Mouse (Mus musculus) right cerebral cortex, postnatal 10 days (tissue): ENCODE data around the gene Edc4.

Experiments used
- DNase-seq, 2 experiments: peaks; one replicate each; pipeline ENCODE4 v3.0.0; 2021; ENCODE audit warnings: low spot score in 2 of 2

Edc4 gene

DNA sequence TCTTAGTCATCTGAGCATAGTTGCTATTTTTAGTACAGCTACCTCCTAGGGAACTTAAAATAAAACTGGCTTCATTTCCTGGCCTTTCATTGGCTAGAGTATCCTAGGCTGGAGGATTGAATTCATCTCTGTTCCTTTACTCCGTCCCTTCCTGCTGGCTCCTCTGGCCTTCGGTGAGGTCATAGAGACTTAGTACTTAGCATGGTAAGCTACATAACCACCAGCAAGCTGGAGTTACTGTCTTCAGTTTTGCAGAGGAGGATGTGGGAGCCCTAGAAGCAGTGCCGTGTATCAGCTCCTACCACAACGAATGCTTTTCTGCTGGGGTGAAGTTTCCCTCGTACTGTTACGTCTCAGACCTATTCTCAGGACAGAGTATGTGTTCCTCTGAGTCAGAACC lies 6.4 kb upstream of the Edc4 start:
- DNase-seq = no peak

DNA sequence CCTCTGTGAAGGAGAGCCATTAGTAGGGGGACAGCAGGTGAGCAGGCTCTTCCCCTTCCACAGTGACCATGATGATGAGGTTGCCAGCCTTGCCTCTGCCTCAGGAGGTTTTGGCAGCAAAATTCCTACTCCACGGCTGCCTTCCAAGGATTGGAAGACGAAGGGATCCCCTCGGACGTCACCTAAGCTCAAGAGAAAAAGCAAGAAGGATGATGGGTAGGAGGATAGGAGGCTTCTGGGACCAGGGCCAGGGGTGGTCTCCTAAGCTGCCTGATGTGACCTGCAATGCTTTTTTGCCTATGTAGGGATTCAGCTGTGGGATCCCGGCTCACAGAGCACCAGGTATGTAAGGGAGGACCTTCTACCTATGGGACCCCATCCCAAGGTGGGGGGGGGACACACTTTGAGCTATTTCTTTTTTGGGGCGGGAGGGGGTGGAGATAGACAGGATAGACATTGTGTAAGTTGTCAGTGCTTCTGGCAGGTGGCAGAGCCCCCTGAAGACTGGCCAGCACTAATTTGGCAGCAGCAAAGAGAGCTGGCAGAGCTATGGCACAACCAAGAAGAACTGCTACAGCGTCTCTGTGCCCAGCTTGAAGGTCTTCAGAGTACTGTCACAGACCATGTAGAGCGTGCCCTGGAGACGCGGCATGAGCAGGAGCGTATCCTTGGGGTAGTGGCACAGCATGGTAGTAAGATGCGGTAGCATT lies 9.2 kb downstream of the Edc4 start:
- peak in 1 of 2 experiments; percentile 38 for DNase-seq

DNA sequence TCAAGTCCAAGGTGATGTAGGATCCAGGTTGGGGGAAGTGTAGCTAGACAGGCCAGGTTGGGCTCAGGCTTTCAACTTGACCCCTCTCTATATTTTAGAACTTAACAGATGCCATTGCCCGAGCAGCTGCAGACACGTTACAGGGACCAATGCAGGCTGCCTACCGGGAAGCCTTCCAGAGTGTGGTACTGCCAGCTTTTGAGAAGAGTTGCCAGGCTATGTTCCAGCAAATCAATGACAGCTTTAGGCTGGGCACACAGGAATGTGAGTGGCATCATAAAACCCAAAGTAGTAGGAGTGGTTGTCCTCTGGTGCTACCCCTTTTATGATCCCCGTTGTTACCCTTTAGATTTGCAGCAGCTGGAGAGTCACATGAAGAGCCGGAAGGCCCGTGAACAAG lies 10.2 kb downstream of the Edc4 start:
- DNase-seq = peak; percentile 73 to 79

DNA sequence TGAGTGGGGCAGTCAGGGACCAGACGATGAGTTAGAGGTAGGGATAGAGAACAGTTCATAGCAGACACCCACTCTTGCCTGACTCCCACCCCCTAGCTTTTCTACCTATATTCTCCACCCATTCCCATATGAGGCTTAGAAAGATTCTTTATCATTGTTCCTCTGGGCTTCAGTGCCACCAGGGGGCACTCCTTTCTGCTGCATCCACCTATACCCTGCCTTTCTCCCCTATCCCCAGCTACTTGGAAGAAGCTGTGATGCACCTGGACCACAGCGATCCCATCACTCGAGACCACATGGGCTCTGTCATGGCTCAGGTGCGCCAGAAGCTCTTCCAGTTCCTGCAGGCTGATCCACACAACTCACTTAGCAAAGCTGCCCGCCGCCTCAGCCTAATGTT lies 11.8 kb downstream of the Edc4 start:
- peak; percentile 46 to 54 for DNase-seq

DNA sequence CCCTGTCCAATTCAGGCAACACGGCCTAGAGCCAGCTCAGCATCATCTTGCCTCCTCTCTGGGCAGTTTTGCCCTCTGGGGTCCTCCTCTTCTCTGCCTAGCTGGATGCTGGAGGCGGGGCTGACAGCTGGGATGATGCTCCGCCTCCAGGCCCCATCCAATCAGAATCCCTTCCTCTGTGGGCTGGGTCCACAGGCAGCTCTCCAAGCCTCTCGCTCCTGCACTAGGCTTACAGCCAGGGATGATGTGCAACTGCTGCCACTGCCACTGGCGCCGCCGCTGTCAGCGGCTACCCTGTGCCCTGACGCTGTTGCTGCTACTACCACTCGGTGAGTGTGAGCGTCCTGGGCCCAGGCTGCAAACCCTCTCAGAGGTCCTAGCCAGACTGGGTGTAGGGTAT lies 12.7 kb downstream of the Edc4 start, which contains the start of gene Nrn1l:
Gene Nrn1l, plus strand, starts transcription at position 229 of the 400 bp plus-strand sequence.
- DNase-seq = peak; percentile 88 to 89

DNA sequence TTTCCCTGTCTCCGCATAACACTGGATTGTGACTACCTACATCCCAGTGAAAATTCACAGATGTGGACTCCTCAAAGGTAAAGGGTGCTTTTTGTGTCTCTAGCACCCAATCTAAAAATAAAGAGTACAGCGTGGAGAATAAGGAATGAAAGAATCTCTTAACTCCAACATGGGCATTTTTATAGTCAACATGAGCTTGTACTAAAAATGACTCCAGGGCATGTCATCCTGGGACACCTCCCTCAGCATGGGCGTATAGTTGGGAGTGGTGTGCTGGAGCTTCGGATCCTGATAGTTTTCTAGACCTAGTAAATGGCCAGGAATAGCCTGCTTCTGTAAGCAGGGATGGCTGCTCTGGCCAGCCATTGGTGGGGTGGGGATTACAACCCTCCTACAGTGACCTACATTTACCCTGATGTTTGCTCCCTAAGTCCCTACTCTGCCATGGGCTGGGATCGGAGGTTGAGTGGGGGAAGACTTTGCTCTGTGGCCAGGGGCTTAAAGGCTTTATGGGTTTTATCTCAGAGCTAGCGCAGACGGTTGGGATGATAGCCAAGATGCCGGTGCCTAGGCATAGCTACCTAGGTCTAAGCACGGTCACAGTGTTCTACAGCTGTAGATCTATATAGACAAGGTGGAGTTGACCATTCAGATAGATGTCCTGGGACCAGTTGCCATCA lies 17.3 kb downstream of the Edc4 start:
- no peak for DNase-seq

DNA sequence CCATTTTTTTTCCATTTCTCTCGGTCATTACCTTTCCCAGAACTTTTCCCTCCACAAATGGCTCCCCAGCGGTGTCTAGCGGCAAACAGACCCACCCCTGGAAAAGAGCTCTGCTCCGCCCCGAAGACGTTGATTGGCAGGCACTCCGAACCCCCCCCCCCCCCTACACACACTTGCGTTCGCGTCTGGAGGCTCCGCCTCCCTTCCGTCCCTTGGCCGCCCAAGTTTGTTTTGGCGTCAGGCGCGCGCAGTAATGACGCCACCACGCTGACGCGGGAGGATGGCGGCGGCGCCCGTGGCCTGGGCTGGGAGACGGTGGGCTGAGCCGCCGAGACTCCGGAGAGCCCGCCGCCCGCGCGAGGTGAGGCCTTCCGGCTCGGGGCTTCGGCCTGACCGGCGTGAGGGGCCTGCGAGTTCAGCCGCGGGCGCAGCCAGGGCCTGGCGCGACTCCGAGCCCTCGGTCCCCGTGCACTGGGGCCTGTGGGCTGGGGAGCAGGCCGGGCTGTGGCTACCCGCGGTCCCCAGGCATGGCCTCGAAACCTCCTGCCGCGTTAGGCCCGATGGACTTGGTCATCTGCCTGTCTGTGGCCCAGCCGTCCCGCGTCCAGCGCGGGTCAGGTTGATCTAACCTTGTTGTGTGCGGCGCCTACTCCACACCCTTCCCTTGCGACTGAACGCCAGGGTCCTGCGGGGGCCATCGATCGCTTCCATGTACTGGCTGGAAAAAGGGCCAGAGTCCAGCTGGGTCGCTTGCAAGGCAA lies 19.7 kb downstream of the Edc4 start, which contains the start of gene Pskh1:
Gene Pskh1, plus strand, starts transcription at position 262 of the 761 bp plus-strand sequence.
- DNase-seq = peak; percentile 94 to 95

DNA sequence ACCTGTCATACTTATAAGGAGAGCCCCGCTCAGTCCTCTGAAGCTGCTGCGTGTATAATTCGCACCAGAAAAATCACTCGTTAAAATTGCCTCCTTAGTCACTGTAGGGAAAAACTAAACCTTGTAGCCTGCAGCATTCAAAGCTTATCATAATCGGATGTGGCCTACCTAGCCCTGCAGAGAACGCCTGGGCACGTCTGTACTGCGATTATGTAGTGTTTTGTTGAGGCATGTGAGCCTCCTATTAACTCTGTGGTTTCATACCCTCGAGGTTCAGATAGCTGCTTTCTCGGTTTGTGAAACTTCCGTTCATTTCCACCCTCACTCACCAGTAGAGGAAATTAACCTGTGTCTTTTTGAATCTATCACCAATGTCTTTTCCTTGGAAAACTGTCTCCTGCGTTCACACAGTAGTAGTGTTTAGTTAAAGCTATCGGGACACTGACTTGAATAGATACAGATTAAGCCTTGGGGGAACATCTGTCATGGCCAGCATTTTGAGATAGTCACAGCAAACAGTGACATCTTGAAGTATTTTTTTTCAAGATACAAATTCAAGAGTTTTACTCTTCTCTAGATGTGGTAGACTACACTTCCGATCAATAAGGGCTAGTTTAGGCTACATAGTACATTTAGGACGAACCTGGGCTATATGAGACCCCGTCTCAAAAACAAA lies 20.4 kb downstream of the Edc4 start:
- DNase-seq = no peak

DNA sequence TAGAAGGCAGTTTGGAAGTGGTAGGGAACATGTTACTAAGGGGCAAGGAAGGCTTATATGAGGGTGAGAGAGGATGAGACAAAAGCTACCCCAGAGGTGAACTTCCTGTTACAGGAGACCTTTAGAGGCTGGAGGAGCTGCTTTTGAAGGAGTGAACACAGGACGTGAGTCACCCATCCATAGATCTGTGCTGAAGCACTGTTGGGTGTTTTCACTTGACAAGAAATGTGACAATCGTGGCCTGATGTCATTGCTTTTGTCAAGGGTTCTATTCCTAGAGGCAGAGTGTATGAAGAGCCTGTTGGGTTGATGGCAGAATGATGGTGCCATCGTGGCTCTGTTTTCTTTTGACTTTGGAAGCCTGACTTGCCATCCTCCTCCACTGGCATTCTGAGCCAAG lies 38.7 kb downstream of the Edc4 start:
- no peak for DNase-seq

DNA sequence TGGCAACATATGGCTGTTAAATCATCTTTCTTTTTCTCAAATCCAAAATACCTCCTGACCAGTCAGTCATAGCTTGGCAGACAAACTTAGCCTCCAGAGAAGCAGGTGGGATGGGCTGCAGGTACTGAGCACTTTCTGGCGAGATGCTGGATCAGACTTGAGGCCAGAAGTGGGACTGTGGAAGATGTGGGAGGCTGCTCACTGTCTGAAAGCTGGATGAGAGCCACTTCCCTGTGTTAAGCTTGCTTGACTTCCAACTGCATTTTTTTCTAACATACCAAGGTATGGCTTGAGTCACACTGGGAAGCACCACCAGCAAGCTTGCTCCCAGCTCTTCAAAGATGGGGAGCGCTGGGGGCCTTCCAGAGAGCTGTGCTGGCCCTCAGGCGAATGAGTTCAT lies 44.4 kb downstream of the Edc4 start:
- no peak for DNase-seq

DNA sequence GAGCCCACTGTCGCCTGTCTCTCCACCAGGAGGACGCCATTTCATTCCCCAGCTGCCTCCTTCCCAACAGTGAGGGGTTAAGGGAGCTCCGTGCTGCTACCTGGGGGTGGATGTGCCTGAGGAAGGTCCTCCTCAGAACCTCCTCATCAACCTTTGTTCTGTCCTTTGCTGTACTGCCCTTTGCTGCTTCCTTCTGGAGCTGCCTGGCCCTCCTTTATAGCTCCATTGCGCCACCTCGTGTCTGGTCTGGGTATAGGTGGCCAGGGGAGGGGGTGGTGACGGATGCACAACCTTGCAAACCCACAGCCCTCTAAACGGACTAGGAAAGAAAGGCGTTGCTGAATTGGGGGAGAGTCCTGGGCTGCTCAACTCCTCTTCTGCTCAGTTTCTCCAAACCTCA lies 49.9 kb downstream of the Edc4 start:
- DNase-seq = peak; percentile 75 to 87

DNA sequence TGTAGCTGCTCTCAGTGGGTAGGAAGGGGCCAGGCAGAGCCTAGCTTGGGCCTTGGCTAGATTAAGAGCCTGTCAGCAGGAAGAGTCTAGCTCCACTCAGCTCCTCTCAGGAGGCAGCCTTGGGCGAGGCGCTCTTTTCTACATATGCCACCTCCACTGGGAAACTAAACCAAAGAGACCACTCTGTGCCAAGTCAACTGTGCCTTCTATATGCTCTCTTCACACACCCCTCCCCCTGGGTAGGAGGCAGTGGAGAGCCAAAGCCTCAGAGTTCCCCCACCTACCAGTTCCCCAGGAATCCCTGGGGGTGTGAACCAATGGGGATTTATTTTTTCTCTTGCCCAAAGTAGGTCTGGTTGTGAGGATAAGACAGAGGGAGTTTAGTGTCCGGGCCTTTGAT lies 50.6 kb downstream of the Edc4 start:
- no peak for DNase-seq

DNA sequence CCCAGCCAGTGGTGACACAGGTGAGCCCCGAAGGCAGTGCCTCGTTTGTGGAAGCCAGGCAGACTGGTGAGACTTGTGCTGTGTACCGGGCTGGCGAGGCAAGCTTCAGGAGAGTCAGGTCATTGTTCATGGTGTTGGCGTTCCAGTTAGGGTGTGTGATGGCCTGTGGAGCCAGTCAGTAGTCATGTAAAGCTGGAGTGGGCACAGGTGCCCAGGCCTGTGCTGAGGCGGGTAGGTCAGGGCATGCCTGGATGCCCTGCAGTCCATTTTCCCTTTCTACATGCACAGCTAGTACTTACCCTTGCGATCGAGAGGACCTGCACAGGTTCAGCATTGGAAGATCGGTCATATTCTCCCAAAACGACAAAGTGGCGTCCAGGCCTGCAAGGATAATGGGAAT lies 51.8 kb downstream of the Edc4 start:
- DNase-seq = no peak

DNA sequence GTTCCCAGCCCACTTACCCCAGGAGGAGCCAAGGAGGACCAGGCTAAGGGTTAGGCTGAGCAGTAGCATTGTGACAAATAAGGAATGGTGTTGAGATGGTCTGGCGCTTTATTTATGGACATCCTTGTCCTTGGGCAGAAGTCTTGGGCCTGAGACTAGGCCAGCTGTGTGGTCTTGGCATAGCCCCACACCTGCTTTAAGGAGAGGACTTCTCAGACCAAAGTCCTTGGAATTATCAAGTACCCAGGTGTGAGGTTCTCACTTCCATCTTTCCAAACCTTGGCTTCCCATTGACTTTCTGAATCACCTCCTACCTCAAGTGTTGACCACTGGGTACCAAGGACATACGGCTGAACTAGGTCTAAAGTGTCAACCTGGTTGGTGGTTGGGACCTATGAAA lies 53.1 kb downstream of the Edc4 start, which contains the start of gene Ctrl:
Gene Ctrl, minus strand, starts transcription at position 101 of the 400 bp plus-strand sequence.
- DNase-seq = no peak

DNA sequence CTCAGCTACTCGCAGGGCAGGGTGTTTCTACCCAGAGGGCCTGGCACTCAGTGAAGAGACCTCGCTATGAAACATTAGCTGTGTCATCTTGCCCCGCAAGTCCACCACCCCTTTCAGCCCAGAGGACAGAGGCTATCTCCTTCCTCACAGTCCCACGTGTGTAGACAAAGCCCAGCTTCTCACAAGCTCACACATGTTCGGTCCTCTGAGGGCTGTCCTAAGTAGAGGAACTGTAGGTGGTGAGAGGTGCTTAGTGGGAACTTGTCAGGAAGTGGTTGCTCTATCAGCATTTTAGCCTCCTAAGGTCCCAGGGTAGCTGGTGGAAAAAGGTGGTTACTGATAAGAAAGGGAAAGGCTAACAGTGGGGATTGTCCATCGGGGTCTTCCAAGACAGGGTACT lies 54.4 kb downstream of the Edc4 start:
- DNase-seq = no peak

DNA sequence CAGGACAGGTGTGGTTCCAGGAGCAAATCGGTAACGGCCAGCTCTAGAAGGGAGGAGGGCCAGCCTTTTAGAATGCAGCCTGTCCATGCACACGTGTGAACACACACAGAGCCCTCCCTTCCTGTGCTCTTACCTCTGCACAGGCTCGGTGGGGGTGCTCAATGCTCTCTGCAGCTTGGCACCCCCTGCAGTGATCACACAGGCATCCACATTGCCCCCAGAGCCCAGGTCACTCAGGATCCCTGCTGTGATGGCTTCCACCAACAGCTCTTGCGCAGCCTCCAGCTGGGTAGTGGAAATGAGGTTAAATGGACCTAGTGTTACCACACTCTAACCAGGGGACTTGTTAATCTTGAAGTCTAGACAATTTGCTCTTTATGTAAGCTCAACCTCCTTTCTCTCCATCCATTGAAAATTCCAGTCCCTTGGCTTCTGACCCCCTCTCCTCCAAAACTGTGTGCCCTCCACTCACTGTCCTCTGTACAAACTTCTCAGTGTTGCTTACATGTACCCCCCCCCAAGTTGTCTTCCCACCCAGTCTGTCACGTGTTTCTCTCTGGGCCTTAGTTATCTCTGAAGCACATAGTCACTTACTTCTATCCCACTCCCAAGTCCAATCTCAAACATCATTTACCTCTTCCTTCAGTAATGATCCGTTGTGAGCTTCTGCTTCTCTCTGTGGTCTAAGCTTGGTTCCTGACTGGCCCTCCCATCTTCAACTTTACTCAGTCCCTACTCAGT lies 55.4 kb downstream of the Edc4 start:
- no peak for DNase-seq

DNA sequence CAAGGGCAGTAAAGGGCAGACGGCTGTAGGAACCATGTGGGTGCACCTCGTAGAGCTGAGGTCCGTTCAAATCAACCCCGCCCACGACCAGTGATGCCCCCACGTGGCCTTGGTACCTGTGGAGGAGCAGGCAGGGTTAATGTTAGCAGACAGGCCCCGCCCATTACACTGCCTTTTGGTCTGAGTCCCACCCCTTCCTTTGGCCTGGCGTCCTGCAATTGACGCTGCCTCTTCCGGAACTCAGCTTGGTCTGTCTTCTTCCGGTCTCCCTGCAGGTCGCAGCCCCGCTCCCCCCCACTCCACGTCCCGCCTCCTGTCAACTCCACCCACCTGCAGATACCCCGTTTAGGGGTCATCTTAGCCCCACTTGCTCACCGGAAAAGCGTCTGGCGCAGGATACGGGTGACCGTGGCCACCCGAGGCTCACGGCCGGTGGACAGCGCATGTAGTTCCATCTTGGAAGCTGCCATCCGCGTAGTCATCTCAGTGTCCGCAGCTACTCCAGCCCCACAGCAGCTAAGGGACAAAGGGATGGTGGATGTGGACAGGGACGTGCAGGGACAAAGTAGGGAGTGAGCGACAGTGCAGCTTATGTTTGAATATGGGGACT lies 56.3 kb downstream of the Edc4 start:
- DNase-seq = peak; percentile 92 to 93

DNA sequence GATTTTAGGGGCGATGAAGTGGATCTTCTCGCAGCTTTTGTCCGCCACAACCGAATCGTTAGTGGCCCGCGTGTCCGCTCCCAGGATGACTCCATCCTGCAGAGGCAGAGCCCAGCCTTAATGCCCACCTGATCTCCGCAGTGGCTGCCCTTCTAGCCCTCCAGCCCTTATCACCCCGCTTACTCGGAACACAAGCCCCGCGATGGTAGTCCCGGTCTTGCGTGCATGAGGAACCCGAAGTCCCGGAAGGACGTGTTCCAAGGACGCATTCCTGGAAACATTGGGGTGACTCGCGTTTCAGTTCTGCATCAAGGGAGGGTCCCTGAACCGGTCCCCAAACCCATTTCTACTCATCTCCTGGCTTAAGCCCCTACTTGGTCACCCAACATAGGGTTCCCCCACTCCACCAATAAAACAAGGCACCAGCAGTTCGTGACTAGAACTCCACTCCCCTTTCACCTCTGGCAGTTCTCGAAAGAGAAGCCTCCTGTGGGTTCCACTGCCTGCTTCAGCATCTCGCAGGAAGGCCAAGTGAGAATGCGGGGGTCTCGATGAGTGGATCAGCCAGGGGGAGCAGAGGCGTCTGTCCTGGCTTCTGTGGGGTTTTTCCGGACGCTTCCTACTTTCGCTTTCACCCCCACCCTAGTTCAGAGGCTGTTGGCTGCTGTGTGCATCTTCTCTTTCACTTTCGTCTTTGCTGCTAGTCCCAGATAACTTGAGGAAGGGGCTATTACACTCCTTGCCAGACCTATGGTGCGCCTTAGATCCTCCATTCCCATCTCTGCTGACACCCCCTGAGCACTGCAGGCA lies 57.0 kb downstream of the Edc4 start:
- peak in 1 of 2 experiments; percentile 56 for DNase-seq

DNA sequence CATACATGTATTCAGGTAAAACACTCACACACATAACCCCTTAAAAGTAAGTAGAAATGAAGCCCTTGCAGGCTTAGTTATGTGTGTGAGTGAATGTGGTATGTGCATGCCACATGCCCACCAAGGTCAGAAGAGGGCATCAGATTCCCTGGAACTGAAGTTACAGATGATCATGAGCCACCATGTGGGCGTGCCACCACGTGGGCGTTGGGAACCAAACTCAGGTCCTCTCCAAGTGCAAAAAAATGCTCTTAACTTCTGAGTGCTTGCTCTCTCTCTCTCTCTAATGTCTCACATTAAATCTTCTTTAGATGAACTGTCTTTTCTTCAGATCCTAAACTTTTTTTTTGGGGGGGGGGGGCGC lies 57.6 kb downstream of the Edc4 start, which contains the start of gene Psmb10:
Gene Psmb10, minus strand, starts transcription at position 139 of the 364 bp plus-strand sequence.
- no peak for DNase-seq

DNA sequence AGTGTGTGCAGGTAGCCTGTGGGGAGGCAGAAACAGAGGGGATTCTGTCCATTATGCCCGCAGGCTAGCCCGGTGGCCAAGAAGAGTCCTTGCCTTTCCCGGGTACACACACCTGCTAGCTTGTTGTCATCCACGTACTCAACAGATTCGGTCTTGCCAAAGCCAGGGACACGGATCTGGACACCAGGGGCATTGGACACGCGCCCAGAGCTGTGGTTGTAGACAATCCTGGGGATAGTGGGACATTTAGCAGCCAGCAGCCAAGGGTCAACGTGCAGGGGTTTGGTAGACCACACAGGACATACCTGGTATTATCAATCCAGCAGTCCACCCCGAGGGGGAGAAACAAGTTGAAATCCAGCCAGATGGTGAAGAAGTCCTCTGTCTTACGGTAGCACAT lies 61.3 kb downstream of the Edc4 start:
- DNase-seq = peak in 1 of 2 experiments; percentile 28
